Mouse (Mus musculus): Measurements from ENCODE around the gene Slc4a2. TPM values are rescaled to one million over a fixed set of nuclear protein-coding genes. Genes with fewer than 3 reads are reported as not detected.
A peak's percentile ranks its signal among the peaks of the same experiment; 100 is the strongest.

Slc4a2 gene
- polyA plus RNA-seq, 1 experiment from 2014 or later, result 39.7 TPM

DNA sequence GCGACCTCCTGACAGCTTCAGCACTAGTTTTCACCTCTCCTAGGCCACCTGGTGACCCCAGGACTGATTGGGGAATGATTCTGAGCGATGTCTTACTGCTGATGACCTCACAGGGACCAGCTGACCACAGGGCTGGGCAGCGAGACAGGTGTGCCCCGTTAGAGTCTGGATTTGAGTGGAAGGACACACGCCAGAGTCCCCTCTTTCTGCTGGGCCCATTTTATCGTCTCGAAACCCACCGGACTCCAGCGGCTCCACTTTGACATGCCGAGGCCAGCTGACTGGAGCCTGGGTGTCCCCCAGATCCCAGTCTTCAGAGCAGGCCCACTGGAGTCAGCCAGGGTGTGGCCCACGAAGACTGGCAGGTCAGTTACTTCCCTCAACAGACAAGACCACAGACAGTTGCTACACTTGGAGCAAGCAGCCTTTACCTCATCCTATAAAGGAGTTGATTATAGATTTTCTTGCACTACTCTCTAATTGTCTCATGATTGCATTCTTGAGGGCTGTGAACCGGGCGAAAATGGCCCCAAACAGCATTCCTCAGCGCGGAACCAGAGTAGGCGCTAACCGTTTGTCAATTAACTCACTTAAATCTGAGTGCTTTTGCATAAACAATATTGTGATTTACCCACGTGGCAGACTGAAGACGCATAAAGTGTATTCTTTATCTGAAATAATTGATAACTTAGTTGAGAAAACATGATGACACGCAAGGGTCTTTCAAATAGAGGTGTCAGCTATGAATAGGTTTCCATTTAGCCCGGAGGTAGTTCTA, 556 bp downstream of the Slc4a2 start:
- H3K4me1 ChIP-seq (replicated peaks), result peaks cover 68% of the 10 kb centered on the region
- H3K4me3 ChIP-seq, result peak overlapping the region; percentile 79
- peaks cover 23% of the 10 kb centered on the region for H3K27me3 ChIP-seq (ENCODE audit: insufficient read depth, poor library complexity, severe bottlenecking)
- DNase-seq (ENCODE audit: low spot score), result no peak
- H3K9me3 ChIP-seq, result no peaks in the 10 kb centered on the region
- H3K36me3 ChIP-seq, result peaks cover 25% of the 10 kb centered on the region
- H3K27ac ChIP-seq, result peak overlapping the region; percentile 92
- 15% methylated on average over 21 of the region's 21 CpGs for WGBS

DNA sequence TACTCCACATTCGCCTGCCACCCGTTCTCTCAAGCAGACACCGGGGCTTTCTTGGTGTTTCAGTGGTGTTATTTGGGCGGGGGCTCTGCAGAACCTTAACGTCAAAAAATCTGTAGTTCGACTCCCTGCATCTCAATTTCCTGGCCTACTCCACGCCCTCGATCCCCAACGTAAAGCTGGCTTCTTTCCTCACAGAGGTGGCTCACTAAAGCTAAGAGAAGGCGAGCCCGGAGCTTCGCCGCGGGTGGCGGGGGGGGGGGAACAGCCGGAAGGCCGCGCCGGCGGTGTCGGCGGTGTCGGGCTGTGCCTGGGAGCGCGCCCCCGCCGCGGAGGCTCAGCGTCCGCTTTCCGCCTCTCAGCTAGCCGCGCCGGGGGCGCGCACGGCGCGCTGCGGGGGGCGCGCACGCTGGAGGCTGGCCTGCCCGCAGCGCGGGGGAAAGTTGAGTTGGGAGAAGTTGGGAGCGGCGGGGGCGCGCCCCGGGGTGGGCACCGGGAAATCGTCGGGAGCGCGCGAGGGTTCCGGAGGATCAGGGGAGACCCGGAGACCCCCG, 1.3 kb downstream of the Slc4a2 start:
- peaks cover 68% of the 10 kb centered on the region for H3K4me1 ChIP-seq (replicated peaks)
- peak overlapping the region; percentile 79 for H3K4me3 ChIP-seq
- peaks cover 23% of the 10 kb centered on the region for H3K27me3 ChIP-seq (ENCODE audit: insufficient read depth, poor library complexity, severe bottlenecking)
- H3K27ac ChIP-seq, result peak overlapping the region; percentile 92
- no peaks in the 10 kb centered on the region for H3K9me3 ChIP-seq
- H3K36me3 ChIP-seq, result peaks cover 25% of the 10 kb centered on the region
- WGBS, result 2% methylated on average over 58 of the region's 60 CpGs
- peak; percentile 82 for DNase-seq (ENCODE audit: low spot score)

DNA sequence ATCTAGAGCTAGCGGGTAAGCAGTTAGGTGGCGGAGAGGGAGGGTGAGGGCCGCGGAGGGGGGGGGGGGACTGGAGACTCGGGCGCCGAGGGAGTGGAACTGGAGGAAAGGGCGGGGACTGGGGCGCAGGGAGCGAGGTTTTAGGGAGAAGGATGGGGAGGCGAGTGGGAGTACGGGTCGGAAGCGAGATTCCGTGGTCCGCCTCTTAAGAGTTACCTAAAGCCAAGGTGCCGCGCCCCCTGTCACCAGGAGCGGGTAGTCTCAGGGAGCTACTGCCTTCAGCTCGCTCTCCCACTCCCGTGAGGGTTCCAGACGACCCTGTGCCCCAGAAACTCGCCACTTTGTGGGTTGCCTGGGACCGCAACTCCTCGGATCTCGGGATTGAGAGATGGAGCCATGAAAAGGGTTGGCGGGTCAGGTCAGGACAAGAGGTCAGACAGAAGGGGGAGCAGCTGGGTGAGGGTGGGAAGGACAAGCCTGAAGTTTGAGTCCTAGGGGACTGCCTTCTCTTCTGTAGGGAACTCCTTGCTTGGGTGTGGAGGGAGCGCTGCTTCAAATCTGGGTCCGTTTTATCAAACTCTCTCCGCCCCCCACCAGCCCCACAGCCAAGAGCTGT, 1.9 kb downstream of the Slc4a2 start:
- peak overlapping the region; percentile 92 for H3K27ac ChIP-seq
- H3K9me3 ChIP-seq, result no peaks in the 10 kb centered on the region
- peaks cover 68% of the 10 kb centered on the region for H3K4me1 ChIP-seq (replicated peaks)
- WGBS, result under 1% methylated on average over 28 of the region's 30 CpGs
- DNase-seq (ENCODE audit: low spot score), result no peak
- H3K27me3 ChIP-seq (ENCODE audit: insufficient read depth, poor library complexity, severe bottlenecking), result peaks cover 23% of the 10 kb centered on the region
- H3K36me3 ChIP-seq, result peaks cover 25% of the 10 kb centered on the region
- peak overlapping the region; percentile 79 for H3K4me3 ChIP-seq

GRCm38 (mm10) chr5:24426037-24426432, 2.4 kb downstream of the Slc4a2 start:
- 3% methylated on average over 10 of the region's 10 CpGs for WGBS
- H3K27ac ChIP-seq, result peak overlapping the region; percentile 92
- peaks cover 68% of the 10 kb centered on the region for H3K4me1 ChIP-seq (replicated peaks)

DNA sequence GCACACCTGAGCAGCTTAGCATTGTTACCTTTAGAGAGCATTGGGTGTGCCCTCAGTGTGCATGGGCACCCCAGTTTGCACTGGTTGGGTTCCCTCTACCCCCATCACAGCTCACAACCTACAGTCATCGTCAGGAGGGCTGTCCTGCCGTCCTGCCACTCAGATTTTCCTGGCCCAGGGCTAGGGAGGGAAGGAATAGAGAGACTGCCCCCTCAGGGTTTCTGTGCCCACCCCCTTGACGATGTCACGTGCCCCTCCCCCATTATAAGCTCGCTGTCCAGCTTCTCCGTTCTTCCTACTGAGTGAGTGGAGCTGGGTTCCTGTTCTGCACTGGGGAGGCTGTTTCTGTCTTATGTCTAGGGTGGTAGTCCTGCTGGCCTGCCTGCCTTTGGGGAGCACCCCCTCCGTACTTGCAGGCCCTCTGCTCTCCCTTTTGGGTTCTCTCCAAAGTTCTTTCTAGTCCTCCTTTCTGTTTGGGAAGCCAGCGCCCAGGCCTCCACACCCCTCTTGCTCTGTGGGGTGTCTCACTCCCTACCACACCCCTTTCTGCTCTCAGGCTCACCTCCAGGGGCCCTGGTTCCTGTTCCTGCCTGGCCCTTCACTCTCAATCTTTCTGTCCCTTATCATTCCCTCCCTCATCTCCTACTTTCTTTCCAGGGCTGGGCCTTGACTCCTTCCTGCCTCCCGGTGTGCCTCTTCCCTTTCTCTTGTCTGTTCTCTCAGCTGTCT, 3.1 kb downstream of the Slc4a2 start:
- H3K9me3 ChIP-seq, result no peaks in the 10 kb centered on the region
- H3K4me1 ChIP-seq (replicated peaks), result peaks cover 68% of the 10 kb centered on the region
- H3K27ac ChIP-seq, result peak overlapping the region; percentile 92; the same call in 1 of the 2 replicates
- H3K27me3 ChIP-seq (ENCODE audit: insufficient read depth, poor library complexity, severe bottlenecking), result peaks cover 23% of the 10 kb centered on the region
- peak overlapping the region; percentile 79 for H3K4me3 ChIP-seq
- peaks cover 26% of the 10 kb centered on the region for H3K36me3 ChIP-seq
- no peak for DNase-seq (ENCODE audit: low spot score)
- 9% methylated on average over 9 of the region's 9 CpGs for WGBS

More at GRCm38 (mm10) chr5:24426037-24426432, 2.4 kb downstream of the Slc4a2 start:
- peaks cover 25% of the 10 kb centered on the region for H3K36me3 ChIP-seq
- no peak for DNase-seq (ENCODE audit: low spot score)
- peak overlapping the region; percentile 79 for H3K4me3 ChIP-seq
- H3K9me3 ChIP-seq, result no peaks in the 10 kb centered on the region
- H3K27me3 ChIP-seq (ENCODE audit: insufficient read depth, poor library complexity, severe bottlenecking), result peaks cover 23% of the 10 kb centered on the region

DNA sequence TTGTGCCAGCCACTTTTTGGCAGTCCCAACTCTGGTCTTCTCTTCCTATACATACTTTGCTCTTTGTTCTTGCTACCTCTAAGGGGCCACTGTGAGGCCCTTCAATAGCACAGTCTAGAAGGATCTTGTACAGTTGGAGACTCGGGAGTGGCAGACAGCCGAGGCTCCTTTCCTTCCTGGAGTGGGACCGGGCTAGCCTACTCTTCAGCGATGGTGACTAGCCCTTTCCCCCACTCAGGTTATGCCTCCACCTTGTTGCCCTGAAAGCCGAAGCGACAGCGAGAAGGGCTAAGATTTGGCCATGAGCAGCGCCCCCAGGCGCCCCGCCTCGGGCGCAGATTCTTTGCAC, 3.6 kb downstream of the Slc4a2 start:
- WGBS, result 9% methylated on average over 12 of the region's 12 CpGs
- peak overlapping the region; percentile 92; the same call in 1 of the 2 replicates for H3K27ac ChIP-seq
- peaks cover 65% of the 10 kb centered on the region for H3K4me1 ChIP-seq (replicated peaks)
- H3K27me3 ChIP-seq (ENCODE audit: insufficient read depth, poor library complexity, severe bottlenecking), result peaks cover 23% of the 10 kb centered on the region
- no peaks in the 10 kb centered on the region for H3K9me3 ChIP-seq
- DNase-seq (ENCODE audit: low spot score), result no peak
- H3K4me3 ChIP-seq, result peak overlapping the region; percentile 79
- H3K36me3 ChIP-seq, result peaks cover 31% of the 10 kb centered on the region

GRCm38 (mm10) chr5:24427981-24428402, 4.4 kb downstream of the Slc4a2 start:
- WGBS, result 1% methylated on average over 15 of the region's 15 CpGs
- Histone ChIP-seq H3K4me1 (replicated peaks) (peaks cover 58% of the 10 kb centered on the region), H3K27ac (peak overlapping the region; percentile 66; the same call in 1 of the 2 replicates), H3K4me3 (peak overlapping the region; percentile 79), H3K27me3 (ENCODE audit: insufficient read depth, poor library complexity, severe bottlenecking) (peaks cover 23% of the 10 kb centered on the region), H3K36me3 (peaks cover 39% of the 10 kb centered on the region), H3K9me3 (no peaks in the 10 kb centered on the region)
- peak; percentile 55 for DNase-seq (ENCODE audit: low spot score)

- H3K4me3 ChIP-seq, result peak overlapping the region; percentile 79
- H3K27ac ChIP-seq, result peak overlapping the region; percentile 66
- peaks cover 23% of the 10 kb centered on the region for H3K27me3 ChIP-seq (ENCODE audit: insufficient read depth, poor library complexity, severe bottlenecking)
- peaks cover 52% of the 10 kb centered on the region for H3K4me1 ChIP-seq (replicated peaks)
- DNase-seq (ENCODE audit: low spot score), result no peak
- no peaks in the 10 kb centered on the region for H3K9me3 ChIP-seq
- 12% methylated on average over 9 of the region's 9 CpGs for WGBS
- peaks cover 45% of the 10 kb centered on the region for H3K36me3 ChIP-seq
Measured at GRCm38 (mm10) chr5:24428596-24428995, 5.0 kb downstream of the Slc4a2 start.

GRCm38 (mm10) chr5:24433993-24434392, 10.4 kb downstream of the Slc4a2 start:
- no peak overlapping the region for H3K4me3 ChIP-seq
- WGBS, result 91% methylated on average over 8 of the region's 8 CpGs
- no peak for DNase-seq (ENCODE audit: low spot score)
- H3K36me3 ChIP-seq, result peaks cover 93% of the 10 kb centered on the region
- no peaks in the 10 kb centered on the region for H3K27me3 ChIP-seq (ENCODE audit: insufficient read depth, poor library complexity, severe bottlenecking)
- H3K9me3 ChIP-seq, result no peaks in the 10 kb centered on the region
- no peak overlapping the region for H3K27ac ChIP-seq
- H3K4me1 ChIP-seq (replicated peaks), result peaks cover under 1% of the 10 kb centered on the region; the same call in 1 of the 2 replicates

DNA sequence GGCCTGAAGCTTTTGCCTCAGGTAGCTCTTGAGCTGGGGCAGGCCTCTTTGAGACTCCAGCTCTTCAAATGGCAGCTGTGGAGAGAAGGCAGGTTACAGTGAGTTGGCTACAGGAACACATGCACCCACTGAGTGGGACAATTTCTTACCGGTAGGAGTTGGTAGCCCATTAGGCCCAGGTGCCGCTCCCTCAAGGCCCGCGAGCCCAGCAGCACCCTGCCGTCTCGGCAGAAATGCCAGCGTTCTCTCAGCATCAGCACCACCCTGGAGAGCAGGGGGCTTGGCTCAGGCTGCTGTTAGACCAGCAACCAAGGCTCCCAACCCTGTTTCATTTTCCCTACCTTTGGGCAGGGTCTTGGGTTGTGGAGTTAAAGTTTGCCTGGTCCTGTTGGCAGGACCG, 17.6 kb downstream of the Slc4a2 start:
- H3K27me3 ChIP-seq (ENCODE audit: insufficient read depth, poor library complexity, severe bottlenecking), result no peaks in the 10 kb centered on the region
- H3K27ac ChIP-seq, result no peak overlapping the region
- no peaks in the 10 kb centered on the region for H3K9me3 ChIP-seq
- H3K4me1 ChIP-seq (replicated peaks), result peaks cover 32% of the 10 kb centered on the region
- H3K36me3 ChIP-seq, result peaks cover 78% of the 10 kb centered on the region
- WGBS, result 90% methylated on average over 8 of the region's 8 CpGs
- no peak for DNase-seq (ENCODE audit: low spot score)
- no peak overlapping the region for H3K4me3 ChIP-seq

DNA sequence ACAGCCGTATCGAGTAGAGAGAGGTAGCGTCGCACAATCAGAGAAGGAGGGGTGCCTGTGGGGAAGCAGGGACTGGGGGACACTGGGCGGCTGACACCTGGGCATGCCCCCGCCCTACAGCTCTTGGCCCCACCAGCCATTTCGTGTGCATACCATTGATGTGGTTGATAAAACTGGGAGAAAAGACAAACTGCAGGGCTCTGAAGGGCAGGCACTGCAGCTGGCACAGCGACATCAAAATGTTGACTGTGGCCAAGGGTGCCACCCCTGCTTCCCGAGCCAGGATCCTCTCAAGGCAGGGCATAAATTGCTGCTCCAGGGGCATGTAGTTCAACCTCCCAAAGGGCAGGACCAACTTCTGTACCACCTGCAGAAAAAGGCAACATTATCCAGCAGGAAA, 18.4 kb downstream of the Slc4a2 start:
- Histone ChIP-seq H3K4me1 (replicated peaks) (peaks cover 40% of the 10 kb centered on the region), H3K36me3 (peaks cover 70% of the 10 kb centered on the region), H3K27me3 (ENCODE audit: insufficient read depth, poor library complexity, severe bottlenecking) (no peaks in the 10 kb centered on the region), H3K4me3 (no peak overlapping the region), H3K9me3 (no peaks in the 10 kb centered on the region), H3K27ac (no peak overlapping the region)
- WGBS, result 91% methylated on average over 9 of the region's 9 CpGs
- no peak for DNase-seq (ENCODE audit: low spot score)

GRCm38 (mm10) chr5:24443204-24443603, 19.6 kb downstream of the Slc4a2 start:
- no peaks in the 10 kb centered on the region for H3K9me3 ChIP-seq
- no peak overlapping the region for H3K27ac ChIP-seq
- 0 out of 2 replicates have a peak overlapping the region, but pooled peaks have one; percentile 96 for H3K4me3 ChIP-seq
- H3K36me3 ChIP-seq, result peaks cover 64% of the 10 kb centered on the region
- peaks cover 52% of the 10 kb centered on the region for H3K4me1 ChIP-seq (replicated peaks)
- WGBS, result 91% methylated on average over 7 of the region's 7 CpGs
- H3K27me3 ChIP-seq (ENCODE audit: insufficient read depth, poor library complexity, severe bottlenecking), result no peaks in the 10 kb centered on the region
- no peak for DNase-seq (ENCODE audit: low spot score)
